Mouse (Mus musculus) forebrain, embryonic 15.5 days (tissue): ENCODE data around the gene Rab7b. TPM values are rescaled to one million over a fixed set of nuclear protein-coding genes. Genes with fewer than 3 reads are reported as not detected.

Experiments used
- ATAC-seq: fragments of 200-750 bp; cut with Nextera tagmentation; replicated peaks from 2 replicates; pipeline ENCODE4 v1.8.0; 2017; ENCODE audit warnings: mild to moderate bottlenecking, moderate TSS enrichment, moderate library complexity
- H3K27ac ChIP-seq: fragments of 300-500 bp; sonication (generic); replicated peaks from 2 replicates; pipeline ENCODE4 v1.5.1; 2015; ENCODE audit warnings: mild to moderate bottlenecking, inconsistent platforms
- H3K27me3 ChIP-seq: fragments of 300-500 bp; sonication (generic); 2 replicates; pipeline ENCODE4 v1.6.1; 2015; ENCODE audit warnings: inconsistent platforms
- H3K36me3 ChIP-seq: fragments of 300-500 bp; sonication (generic); 2 replicates; pipeline ENCODE4 v1.6.1; 2015; ENCODE audit warnings: mild to moderate bottlenecking, inconsistent platforms
- H3K4me1 ChIP-seq: fragments of 300-500 bp; sonication (generic); 2 replicates; pipeline ENCODE4 v1.6.1; 2015; ENCODE audit warnings: inconsistent platforms
- H3K4me2 ChIP-seq: fragments of 300-500 bp; sonication (generic); replicated peaks from 2 replicates; pipeline ENCODE4 v1.6.1; 2015; ENCODE audit warnings: mild to moderate bottlenecking, inconsistent platforms
- H3K4me3 ChIP-seq: fragments of 300-500 bp; sonication (generic); 2 replicates; pipeline ENCODE4 v1.5.1; 2015; ENCODE audit warnings: mild to moderate bottlenecking, inconsistent platforms
- H3K9ac ChIP-seq: fragments of 300-500 bp; sonication (generic); replicated peaks from 2 replicates; pipeline ENCODE4 v1.6.1; 2015; ENCODE audit warnings: mild to moderate bottlenecking, inconsistent platforms
- H3K9me3 ChIP-seq: fragments of 300-500 bp; sonication (generic); 2 replicates; pipeline ENCODE4 v1.6.1; 2016; ENCODE audit warnings: inconsistent platforms
- WGBS: fragments of 180-500 bp; shearing (Covaris S2); methylation state at CpG from one replicate; pipeline ENCODE4 v1.1.7; 2015; ENCODE audit warnings: mixed read lengths; 5-methylcytosine and 5-hydroxymethylcytosine counted together
- polyA plus RNA-seq: library from polyadenylated mRNA; unstranded; fragments of >200 nt; fragmentation: Nextera tagmentation; extraction: Ambion mirVana; gene quantifications from 2 replicates; pipeline ENCODE4 v1.2.1, GENCODE M21; 2015

The Rab7b gene
- polyA plus RNA-seq, 1 experiment from 2014 or later, result 0.37 TPM

DNA sequence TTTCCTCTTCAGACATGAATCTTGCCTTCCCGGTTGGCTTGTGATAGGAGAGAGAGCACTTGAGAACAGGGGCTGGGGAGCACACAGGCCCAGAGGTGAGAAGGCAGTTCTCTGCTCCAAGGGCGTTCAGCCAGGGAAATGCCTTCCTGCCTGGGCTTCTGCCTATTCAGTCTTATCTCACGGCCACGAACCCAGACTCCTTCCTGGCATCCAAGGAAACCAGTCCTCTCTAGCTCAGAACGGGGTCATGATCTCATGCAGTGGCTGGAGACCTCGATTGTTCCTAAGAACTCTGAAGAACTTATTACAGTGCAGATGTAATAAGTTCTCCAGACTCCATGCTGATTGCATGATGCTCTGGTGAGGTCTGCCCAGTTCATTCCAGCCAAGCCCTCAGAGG lies 38.1 kb downstream of the Rab7b start:
- Histone ChIP-seq H3K27me3 (no peaks in the 10 kb centered on the region), H3K36me3 (no peaks in the 10 kb centered on the region), H3K27ac (no peak overlapping the region), H3K4me1 (no peaks in the 10 kb centered on the region), H3K9me3 (no peaks in the 10 kb centered on the region), H3K4me2 (no peak overlapping the region), H3K4me3 (no peak overlapping the region), H3K9ac (no peak overlapping the region)
- WGBS, result 75% methylated on average over 6 of the region's 6 CpGs
- no peak for ATAC-seq

DNA sequence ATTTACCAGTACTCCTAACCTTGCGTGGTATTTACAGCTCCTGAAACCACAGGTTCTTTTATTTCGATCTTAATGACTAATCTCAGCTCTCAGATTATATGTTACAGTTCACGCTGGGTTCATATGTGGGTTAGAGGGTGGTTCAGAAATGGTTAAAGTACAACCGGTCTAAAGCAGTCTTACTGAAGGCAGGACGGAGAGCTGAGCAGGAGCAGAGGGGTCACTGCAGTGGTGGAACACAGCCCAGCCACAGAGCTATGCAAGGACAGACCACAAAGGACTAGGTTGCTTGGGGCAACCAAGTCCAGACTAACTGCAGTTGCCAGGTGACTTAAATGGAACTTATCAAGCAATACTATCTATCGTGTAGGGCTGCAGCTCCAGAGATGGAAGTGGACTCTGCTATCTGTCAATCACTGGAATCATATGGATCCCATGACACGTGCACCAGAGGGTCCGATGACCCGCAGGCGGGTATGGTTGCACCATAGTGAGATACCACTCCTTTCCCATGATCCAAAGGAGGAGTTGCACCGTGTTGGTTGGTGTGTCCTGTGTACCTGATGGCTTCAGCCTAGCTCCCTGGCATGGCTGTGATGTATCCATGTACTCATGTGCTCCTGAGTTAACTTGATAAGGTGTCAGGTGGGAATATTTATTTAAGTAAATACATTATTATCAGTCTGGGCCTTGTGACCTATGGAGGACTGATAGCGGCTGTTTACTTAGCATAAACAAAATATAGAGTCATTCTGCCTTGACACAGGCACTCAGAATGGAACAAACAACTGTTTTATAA lies 42.3 kb downstream of the Rab7b start:
- no peak for ATAC-seq
- H3K27ac ChIP-seq, result no peak overlapping the region
- no peaks in the 10 kb centered on the region for H3K9me3 ChIP-seq
- H3K4me2 ChIP-seq, result no peak overlapping the region
- no peak overlapping the region for H3K4me3 ChIP-seq
- H3K4me1 ChIP-seq, result no peaks in the 10 kb centered on the region
- H3K9ac ChIP-seq, result no peak overlapping the region
- 89% methylated on average over 12 of the region's 12 CpGs for WGBS
- no peaks in the 10 kb centered on the region for H3K27me3 ChIP-seq
- H3K36me3 ChIP-seq, result no peaks in the 10 kb centered on the region

DNA sequence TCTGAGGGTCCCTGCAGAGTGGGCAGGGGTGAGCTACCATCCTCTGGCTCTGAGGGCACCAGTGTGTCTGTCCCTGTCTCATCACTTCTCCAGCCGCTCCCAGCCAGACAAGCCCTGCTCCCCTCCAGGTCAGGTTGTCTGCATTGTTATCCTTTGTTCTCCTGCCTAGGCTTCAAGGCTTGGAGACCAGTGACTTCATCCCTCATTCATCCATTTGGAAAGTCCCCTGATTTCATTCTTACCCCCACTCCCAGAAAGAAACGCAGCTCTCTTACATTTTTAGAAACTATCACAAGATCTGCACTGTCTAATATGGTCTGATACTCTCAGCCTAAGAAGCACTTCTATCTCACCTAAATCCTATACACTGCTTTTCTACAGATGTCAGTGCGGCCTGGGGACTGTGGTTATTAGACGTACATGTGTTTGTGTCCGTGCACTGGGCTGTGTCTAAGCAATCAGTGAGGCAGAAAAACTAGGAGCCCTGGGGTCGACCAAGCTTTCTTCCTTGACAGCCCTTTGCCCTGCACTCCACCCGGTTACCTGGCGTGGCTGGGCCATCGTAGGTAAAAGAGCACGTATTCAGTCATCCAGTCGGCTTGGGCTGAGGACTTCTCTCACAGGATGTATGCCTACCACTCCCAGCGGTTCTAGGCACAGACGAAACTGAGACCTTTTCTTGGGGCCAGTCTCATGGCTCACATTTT lies 45.1 kb downstream of the Rab7b start:
- no peak for ATAC-seq
- Histone ChIP-seq H3K27me3 (no peaks in the 10 kb centered on the region), H3K9me3 (no peaks in the 10 kb centered on the region), H3K27ac (no peak overlapping the region), H3K4me2 (no peak overlapping the region), H3K4me1 (peaks cover 5% of the 10 kb centered on the region), H3K9ac (no peak overlapping the region), H3K36me3 (no peaks in the 10 kb centered on the region), H3K4me3 (no peak overlapping the region)
- 42% methylated on average over 13 of the region's 13 CpGs for WGBS

DNA sequence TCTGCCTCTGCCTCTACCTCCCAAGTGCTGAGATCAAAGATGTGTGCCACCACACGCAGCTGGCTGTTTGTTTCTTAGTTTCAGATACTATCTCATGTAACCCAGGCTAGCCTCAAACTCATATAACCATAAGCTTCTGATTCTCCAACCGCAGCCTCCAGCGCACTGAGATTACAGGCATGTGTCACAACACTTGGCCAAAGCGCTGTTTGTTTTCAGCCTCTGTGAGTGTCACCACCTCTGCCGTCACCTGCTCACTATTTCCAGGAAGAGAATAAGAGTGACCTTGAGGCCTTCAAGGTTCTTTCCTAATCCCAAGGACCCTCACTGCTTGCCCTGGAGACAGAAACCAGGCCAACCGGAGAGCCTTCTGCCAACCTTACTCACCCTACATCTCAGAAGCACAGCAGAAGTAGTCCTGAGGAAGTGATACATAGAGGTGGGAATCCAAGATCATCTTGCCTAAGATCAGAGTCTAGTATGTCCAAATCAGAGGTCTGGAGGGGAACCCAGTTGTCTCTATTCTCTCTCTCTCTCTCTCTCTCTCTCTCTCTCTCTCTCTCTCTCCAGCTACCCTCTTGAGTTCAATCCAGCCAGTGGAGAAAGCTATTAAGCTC lies 46.3 kb downstream of the Rab7b start:
- Histone ChIP-seq H3K4me1 (peaks cover 5% of the 10 kb centered on the region), H3K9me3 (no peaks in the 10 kb centered on the region), H3K4me3 (no peak overlapping the region), H3K27ac (no peak overlapping the region), H3K36me3 (no peaks in the 10 kb centered on the region), H3K27me3 (no peaks in the 10 kb centered on the region), H3K4me2 (no peak overlapping the region), H3K9ac (no peak overlapping the region)
- ATAC-seq, result no peak
- 94% methylated on average over 6 of the region's 6 CpGs for WGBS

DNA sequence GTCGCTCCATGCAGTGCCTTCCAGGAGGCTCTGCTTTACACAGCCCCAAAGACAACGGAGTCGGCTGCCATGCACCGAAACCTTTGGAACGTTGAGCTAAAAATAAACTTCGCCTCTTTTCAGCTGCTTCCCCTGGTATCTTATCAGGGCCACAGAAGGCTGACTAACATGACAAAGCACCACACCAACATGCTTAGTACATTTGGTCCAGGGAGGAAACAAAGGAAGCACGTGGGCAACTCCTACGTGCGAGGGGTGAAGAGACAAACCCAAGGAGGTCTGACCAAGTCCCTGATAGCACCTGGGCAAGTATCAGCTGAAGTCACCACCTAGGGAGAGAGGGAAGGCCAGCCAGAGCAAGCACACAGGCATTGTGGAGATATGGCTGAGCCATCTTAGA lies 48.0 kb downstream of the Rab7b start:
- Histone ChIP-seq H3K27me3 (no peaks in the 10 kb centered on the region), H3K9ac (no peak overlapping the region), H3K36me3 (no peaks in the 10 kb centered on the region), H3K4me3 (no peak overlapping the region), H3K4me2 (no peak overlapping the region), H3K9me3 (no peaks in the 10 kb centered on the region), H3K27ac (0 out of 2 replicates have a peak overlapping the region, but pooled peaks have one; percentile 58), H3K4me1 (peaks cover 5% of the 10 kb centered on the region)
- no peak for ATAC-seq
- 94% methylated on average over 9 of the region's 9 CpGs for WGBS

DNA sequence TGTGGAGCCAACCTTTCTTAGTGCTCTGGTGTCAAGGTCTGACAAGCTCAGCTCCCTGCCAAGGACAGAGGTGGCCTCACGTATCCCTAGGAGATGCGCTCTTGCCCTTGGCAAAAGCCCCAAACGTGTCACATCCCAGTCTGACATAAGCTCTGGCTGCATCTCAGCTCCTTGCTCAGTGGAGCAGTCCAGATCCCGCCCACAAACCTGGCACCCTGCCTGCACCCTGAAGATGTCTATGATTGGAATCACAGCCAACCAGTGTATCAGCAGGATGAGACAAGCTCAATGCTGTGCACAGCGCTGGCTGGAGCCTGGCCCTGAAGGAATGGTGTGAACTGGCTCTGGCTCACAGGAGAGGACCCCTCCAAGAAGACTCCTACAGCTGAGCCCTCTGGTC lies 48.8 kb downstream of the Rab7b start:
- Histone ChIP-seq H3K27ac (peak overlapping the region; percentile 58), H3K9me3 (no peaks in the 10 kb centered on the region), H3K4me1 (peaks cover 5% of the 10 kb centered on the region), H3K4me2 (no peak overlapping the region), H3K36me3 (no peaks in the 10 kb centered on the region), H3K9ac (no peak overlapping the region), H3K4me3 (no peak overlapping the region), H3K27me3 (no peaks in the 10 kb centered on the region)
- peak; percentile 75 for ATAC-seq
- WGBS, result 50% methylated on average over 5 of the region's 5 CpGs

DNA sequence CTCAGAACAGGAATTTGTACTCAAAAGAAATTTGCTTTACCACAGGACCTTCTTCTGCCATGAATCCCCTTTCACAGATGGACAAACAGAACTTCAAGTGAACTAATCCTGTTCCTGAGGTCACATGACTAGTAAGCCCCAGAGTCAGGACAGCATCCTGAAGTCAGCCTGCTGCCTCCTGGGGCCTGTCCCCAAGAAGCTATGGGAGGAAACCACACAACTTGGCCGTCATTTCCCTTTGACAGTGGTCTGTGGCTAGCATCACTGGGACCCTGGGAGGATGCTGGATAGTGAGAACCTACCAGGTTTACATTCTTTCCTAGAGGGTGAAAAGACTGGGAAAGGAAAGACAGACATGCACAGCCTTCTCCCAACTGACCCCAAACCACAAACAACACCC lies 50.3 kb downstream of the Rab7b start:
- no peak overlapping the region for H3K4me2 ChIP-seq
- WGBS, result 81% methylated on average over 1 of the region's 1 CpGs
- ATAC-seq, result no peak

DNA sequence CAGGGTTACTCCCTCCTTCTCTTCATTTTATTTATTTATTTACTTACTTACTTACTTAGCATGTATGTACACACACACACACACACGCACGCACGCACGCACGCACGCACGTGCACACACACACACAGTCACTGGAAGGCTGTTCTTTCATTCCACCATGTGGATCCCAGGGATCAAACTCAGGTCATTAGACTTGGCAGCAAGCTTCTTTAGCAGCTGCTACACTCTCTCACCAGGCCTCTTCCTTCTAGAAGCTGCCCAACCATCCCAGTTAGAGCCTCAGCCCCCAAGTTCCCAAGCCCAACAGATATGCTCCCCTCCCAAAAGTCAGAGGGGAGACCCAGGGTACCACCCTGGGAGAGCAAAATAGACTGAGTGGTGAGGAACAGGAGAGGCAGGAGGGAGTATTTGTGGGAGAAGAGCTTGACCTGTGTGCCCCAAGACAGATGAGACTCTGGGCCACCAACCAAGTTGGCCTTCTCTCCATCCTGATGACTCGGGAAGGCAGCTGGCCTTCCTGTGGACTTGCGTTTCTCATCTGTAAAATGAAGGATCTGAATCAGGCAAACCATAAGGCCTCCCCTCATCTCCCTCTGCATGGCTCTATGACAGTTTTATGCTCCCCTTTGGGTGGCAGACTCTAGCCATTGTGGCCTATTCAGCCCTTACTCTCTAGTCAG lies 51.1 kb downstream of the Rab7b start:
- no peak for ATAC-seq
- WGBS, result 94% methylated on average over 9 of the region's 9 CpGs

More for the DNA sequence above, 50.3 kb downstream of the Rab7b start:
- no peaks in the 10 kb centered on the region for H3K9me3 ChIP-seq
- no peaks in the 10 kb centered on the region for H3K36me3 ChIP-seq
- no peak overlapping the region for H3K4me3 ChIP-seq
- H3K27ac ChIP-seq, result no peak overlapping the region
- H3K9ac ChIP-seq, result no peak overlapping the region
- H3K4me1 ChIP-seq, result peaks cover 5% of the 10 kb centered on the region
- no peaks in the 10 kb centered on the region for H3K27me3 ChIP-seq

DNA sequence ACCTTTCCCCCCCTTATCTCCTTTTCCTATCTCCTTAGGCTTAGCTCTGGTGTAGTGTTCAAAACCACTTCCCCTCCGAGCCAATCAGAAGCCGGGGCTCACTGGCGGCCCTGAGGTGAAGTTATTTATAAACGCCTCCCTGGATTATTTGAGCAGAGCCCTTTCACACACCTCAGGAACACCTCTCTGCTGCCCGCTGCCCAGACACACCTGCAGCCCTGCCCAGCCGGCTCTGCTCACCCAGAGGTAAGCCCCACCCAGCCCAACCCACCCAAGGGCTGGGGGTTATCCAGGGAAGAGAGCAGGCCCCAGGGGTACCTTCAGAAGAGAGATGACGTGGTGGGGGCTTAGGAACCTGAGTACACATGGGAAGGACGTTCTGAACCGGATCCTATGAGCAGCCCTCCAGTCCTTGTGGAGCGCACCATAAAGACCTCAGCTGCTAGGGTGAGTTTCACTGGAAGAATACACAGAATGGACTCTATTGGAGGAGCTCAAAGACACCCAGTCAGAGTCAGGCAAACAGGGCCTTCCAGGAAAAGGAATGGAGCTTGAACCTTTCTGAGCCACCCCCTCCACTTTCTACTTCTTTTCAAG lies 55.5 kb downstream of the Rab7b start, which contains the start of gene Slc26a9:
Gene Slc26a9 (plus strand): TSS at position 155 of the 597 bp plus-strand sequence.
- ATAC-seq, result no peak
- 64% methylated on average over 10 of the region's 10 CpGs for WGBS

More for the DNA sequence above, 51.1 kb downstream of the Rab7b start:
- Histone ChIP-seq H3K4me1 (peaks cover 5% of the 10 kb centered on the region), H3K36me3 (no peaks in the 10 kb centered on the region), H3K9ac (no peak overlapping the region), H3K27me3 (no peaks in the 10 kb centered on the region), H3K9me3 (no peaks in the 10 kb centered on the region), H3K27ac (no peak overlapping the region), H3K4me3 (no peak overlapping the region), H3K4me2 (no peak overlapping the region)

DNA sequence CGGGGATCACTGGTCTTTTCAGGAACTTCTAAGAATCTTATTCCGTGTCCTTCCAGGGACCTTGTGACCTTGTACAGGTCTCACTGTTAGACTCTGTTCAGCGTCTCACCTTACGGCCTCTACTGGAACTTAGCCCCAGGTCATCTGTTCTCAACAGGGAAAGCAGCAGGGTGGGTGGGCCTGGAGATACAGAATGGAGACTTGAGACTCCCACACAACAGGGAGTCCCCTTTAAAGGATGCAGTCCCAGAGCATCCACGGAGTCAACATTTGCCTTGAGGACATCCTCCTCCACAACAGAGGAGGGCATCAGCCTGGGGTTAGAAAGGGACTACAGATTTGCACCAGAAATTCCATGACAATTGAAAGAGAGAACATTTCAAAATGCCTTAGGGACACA lies 56.9 kb downstream of the Rab7b start:
- Histone ChIP-seq H3K36me3 (no peaks in the 10 kb centered on the region), H3K27me3 (no peaks in the 10 kb centered on the region), H3K4me2 (no peak overlapping the region), H3K4me3 (no peak overlapping the region), H3K27ac (no peak overlapping the region), H3K9ac (no peak overlapping the region), H3K9me3 (no peaks in the 10 kb centered on the region), H3K4me1 (no peaks in the 10 kb centered on the region)
- ATAC-seq, result no peak
- WGBS, result 63% methylated on average over 5 of the region's 5 CpGs

More for the DNA sequence above, 55.5 kb downstream of the Rab7b start, which contains the start of gene Slc26a9:
- Histone ChIP-seq H3K9me3 (no peaks in the 10 kb centered on the region), H3K4me3 (no peak within 1 kb of the TSS), H3K27ac (no peak within 1 kb of the TSS), H3K9ac (no peak within 1 kb of the TSS), H3K36me3 (no peaks in the 10 kb centered on the region), H3K27me3 (no peaks in the 10 kb centered on the region), H3K4me2 (no peak within 1 kb of the TSS), H3K4me1 (no peaks in the 10 kb centered on the region)

DNA sequence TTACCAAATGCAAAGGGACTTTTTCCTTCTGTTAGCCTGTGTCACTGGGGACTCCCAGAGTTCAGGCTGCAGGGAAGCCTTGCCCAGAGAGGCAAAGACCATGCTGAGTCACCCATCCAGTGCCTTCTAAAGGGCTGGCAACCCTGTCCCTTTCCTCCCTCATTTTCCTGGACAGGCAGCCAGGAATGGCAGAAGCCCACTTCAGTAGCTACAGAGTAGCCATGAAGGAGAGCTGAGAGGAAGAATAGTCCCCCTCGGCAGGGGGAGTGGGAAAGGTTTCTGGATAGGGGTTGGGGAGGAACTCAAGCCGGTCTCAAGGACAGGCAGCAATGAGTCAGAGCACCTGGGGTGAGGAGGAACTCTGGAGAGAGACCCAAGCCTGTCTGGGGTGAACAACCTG lies 59.3 kb downstream of the Rab7b start:
- no peak for ATAC-seq
- WGBS, result 57% methylated on average over 2 of the region's 2 CpGs
- H3K9me3 ChIP-seq, result no peaks in the 10 kb centered on the region

More for the DNA sequence above, 59.3 kb downstream of the Rab7b start:
- no peaks in the 10 kb centered on the region for H3K27me3 ChIP-seq
- no peak overlapping the region for H3K4me2 ChIP-seq
- H3K9ac ChIP-seq, result no peak overlapping the region
- no peak overlapping the region for H3K4me3 ChIP-seq
- peaks cover 12% of the 10 kb centered on the region for H3K4me1 ChIP-seq
- no peaks in the 10 kb centered on the region for H3K36me3 ChIP-seq
- no peak overlapping the region for H3K27ac ChIP-seq
